In the genomic region with DNA sequence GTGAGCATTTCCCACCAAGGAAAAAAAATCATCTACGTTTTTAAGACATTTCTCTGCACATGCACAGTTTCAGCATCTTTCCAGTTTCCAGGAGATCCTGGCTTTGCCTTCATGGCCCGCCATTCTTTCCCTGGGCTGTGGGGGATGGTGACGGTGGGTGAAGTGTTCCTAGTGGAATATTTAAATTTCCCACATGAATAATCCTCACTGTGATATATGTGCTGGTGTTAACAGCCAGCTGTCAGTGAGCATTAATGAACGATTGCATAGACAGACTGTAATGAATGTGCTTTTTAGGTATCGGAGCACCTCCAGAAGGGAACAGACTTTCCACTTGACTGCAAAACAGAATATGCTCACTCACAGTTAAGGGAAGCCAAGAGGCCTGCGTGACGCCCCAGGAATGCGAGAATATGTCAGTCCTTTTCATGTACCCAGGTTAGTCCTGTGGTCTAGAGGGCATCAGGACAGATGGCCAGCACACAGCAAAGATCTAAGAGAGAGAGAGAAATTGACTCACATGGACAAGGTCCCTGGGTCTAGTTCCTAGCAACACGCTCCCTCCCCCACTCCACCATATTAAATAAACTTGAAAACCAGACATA, we compare ENCODE assay signal across 18 mouse cellular contexts.
DNase-seq lines count a peak whose midpoint lies in the region; ATAC-seq lines count a peak whose summit lies in the region.
"Had no signal": no experiment of that assay in that cellular context is flagged by ENCODE, and none has a peak within 500 bp of the region (broad histone marks: within the 10 kb centered on the region; RNA-seq: fewer than 3 reads in every experiment).

No protein-coding gene starts in this region.

- H3K9ac ChIP-seq in forebrain, embryonic 16.5 days (replicated peaks; ENCODE audit: low read depth, low read length), result no peak overlapping the region
- H3K9ac ChIP-seq: liver, postnatal 0 days; midbrain, embryonic 15.5 days; stomach, embryonic 15.5 days had no signal

- peak; percentile 19 for DNase-seq in cerebellum, adult 11 months
- DNase-seq in left cerebral cortex, postnatal 4 days, result peak; percentile 18
- no peak for DNase-seq in left cerebral cortex, postnatal 10 days (ENCODE audit: extremely low spot score in 1 of 2, low spot score in 2 of 2)
- DNase-seq in cerebellum, adult 8-10 months, result peak; percentile 16
- no peak for DNase-seq in adrenal gland, postnatal 4 days (ENCODE audit: low spot score in 2 of 2)
- DNase-seq: adrenal gland, postnatal 14 days; heart, postnatal 14 days; liver, postnatal 0 days; lung, postnatal 36 days; right cerebral cortex, adult 18-20 months; spleen, adult 18-20 months had no signal

- H3K27ac ChIP-seq in forebrain, embryonic 16.5 days (ENCODE audit: low read length), result peak overlapping the region; percentile 1; the same call in 1 of the 2 replicates
- H3K27ac ChIP-seq: kidney, postnatal 0 days; midbrain, embryonic 15.5 days; stomach, embryonic 15.5 days had no signal

- no peaks in the 10 kb centered on the region for H3K9me3 ChIP-seq in forebrain, embryonic 16.5 days (ENCODE audit: control insufficient read depth, low read length)
- H3K9me3 ChIP-seq: midbrain, embryonic 15.5 days; stomach, embryonic 15.5 days had no signal

- 52% methylated on average over 9 of the region's 9 CpGs for WGBS in forebrain, embryonic 16.5 days

- H3K4me1 ChIP-seq in forebrain, embryonic 16.5 days (replicated peaks; ENCODE audit: control insufficient read depth, insufficient read depth, low read length), result 0 out of 2 replicates have a peak, but pooled peaks cover 2% of the 10 kb centered on the region
- H3K4me1 ChIP-seq: midbrain, embryonic 15.5 days; stomach, embryonic 15.5 days had no signal

- no peak overlapping the region for H3K4me2 ChIP-seq in forebrain, embryonic 16.5 days (ENCODE audit: low read length)
- H3K4me2 ChIP-seq: midbrain, embryonic 15.5 days; stomach, embryonic 15.5 days had no signal

- H3K27me3 ChIP-seq in forebrain, embryonic 16.5 days (replicated peaks; ENCODE audit: control insufficient read depth, insufficient read depth, low read length), result no peaks in the 10 kb centered on the region
- H3K27me3 ChIP-seq: midbrain, embryonic 15.5 days; stomach, embryonic 15.5 days had no signal

- intact Hi-C loops in left cerebral cortex, postnatal 4 days (cut with DNase I), result no loop called here
- intact Hi-C loops in left cerebral cortex, postnatal 10 days (cut with DNase I), result no loop called here

- ATAC-seq in cerebellum, adult (ENCODE audit: insufficient number of reproducible peaks, low FRiP score, low TSS enrichment), result no peak
- ATAC-seq in forebrain, embryonic 16.5 days, result peak; percentile 46; the same call in 1 of the 2 replicates
- no peak for ATAC-seq in inflammation-experienced regulatory T-cells, adult 6 months
- ATAC-seq: intestine, embryonic 16.5 days; liver, postnatal 0 days; midbrain, embryonic 15.5 days had no signal

- no peak overlapping the region for H3K4me3 ChIP-seq in forebrain, embryonic 16.5 days (replicated peaks; ENCODE audit: low read length)
- H3K4me3 ChIP-seq: midbrain, embryonic 15.5 days; stomach, embryonic 15.5 days had no signal

- peaks cover 5% of the 10 kb centered on the region; the same call in 1 of the 2 replicates for H3K36me3 ChIP-seq in forebrain, embryonic 16.5 days (ENCODE audit: control insufficient read depth, insufficient read depth)
- H3K36me3 ChIP-seq: midbrain, embryonic 15.5 days; stomach, embryonic 15.5 days had no signal

Comparison
In these comparisons a context has a peak if more than half of its experiments do, and no peak if none do; other contexts are left out.
1. DNase-seq: peak in cerebellum, adult 11 months (single experiment), left cerebral cortex, postnatal 4 days (single experiment) and cerebellum, adult 8-10 months (single experiment); none in left cerebral cortex, postnatal 10 days (0 of 2) and adrenal gland, postnatal 4 days (0 of 2).